Mouse (Mus musculus): Measurements from ENCODE around the gene Egfr. TPM values are rescaled to one million over a fixed set of nuclear protein-coding genes. Genes with fewer than 3 reads are reported as not detected.

Gene Egfr
- total RNA-seq, 2 experiments from 2014 or later = 7.8 to 8.2 TPM

DNA sequence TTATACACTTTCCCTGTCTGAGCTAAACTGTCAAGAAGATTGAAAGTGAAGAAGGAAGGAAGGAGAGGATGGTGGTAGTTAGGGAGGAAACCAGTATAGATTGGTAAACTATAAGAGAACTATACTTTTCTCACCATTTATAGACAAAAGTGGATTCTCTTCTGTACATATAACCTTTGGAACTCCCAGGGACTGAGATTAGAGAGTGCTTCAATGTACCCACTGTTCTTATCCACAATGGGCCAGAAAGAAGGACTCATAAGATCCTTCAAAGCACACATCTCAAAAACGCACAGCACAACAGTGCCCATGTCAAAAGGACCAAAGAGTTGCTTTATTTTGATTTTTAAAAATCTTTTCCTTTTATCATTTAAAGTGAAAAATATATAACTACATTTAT lies 148.2 kb downstream of the Egfr start:
- DNase-seq = no peak

DNA sequence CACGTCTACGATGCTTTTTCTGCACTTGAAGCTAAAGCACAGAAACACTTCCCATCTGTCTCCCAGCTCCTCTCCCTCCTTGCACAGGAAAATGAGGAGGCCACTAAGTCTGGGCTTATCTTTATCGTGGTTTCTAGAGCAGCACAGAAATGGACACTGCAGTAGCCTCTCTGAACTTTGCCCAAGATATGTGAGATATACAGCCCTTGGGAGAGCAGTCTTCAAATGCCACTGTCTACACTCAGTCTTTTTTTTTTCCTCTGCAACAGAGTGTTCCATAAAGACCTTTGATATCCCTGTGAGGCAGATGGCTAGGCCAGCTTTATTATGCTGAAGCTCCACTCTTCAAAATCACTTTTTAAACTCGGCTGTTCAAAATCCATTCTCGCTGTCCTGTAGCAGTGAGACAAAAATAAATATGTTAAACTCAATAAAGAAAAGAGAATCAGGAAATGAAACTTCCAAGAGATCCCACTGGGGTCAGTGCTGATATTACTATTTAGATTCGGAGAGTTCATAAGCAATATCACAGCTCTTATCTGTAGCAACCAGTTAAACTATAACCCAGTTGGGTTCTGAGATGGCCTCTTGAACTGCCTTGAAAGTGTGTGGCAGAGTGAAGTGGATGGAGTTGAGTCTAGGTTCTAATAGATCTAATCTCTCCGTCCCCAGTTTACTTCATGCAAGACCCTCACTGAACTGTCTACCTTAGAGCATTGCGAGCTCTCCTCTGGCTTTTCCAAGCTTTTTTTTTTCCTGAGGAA lies 148.8 kb downstream of the Egfr start:
- no peak for DNase-seq

DNA sequence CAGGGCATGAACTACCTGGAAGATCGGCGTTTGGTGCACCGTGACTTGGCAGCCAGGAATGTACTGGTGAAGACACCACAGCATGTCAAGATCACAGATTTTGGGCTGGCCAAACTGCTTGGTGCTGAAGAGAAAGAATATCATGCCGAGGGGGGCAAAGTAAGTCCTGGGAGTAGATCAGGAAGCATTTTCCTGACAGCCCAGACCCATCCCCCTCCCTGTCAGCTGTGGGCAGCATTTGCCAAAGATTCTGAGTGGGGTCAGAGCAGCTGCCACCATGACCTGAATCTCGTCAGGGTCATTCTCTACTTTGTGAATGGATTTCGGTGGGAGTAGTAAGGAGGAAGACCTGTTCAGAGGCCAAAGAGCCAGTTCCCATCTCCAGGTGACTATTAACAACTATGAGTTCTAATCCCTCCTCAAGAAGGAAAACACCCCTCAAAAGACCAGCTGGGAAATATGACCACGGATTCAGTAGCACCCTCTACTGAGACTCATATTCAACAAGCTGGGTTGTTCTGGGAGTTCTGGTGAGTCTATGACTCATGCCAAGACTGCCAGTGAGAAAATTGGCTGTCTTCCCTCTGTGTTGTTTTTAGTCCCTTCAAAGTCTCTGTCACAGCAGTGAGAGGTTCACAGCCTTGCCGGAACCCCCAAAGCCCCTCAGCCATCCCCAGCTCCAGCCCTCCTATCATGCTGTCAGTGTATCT lies 152.5 kb downstream of the Egfr start:
- peak; percentile 37 to 46 for DNase-seq

DNA sequence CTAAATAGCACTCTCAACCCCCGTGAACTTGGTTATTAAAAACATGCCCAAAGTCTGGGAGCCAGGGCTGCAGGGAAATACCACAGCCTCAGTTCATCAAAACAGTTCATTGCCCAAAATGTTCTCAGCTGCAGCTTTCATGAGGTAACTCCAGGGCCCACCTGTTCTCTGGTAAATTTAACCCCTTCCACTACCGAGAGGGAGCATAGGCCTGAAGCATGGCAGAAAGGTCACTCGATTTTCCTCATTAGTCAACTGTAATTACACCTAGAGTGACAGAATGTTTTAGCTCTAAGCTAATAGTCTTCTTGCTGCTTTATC lies 153.0 kb downstream of the Egfr start:
- no peak for DNase-seq

DNA sequence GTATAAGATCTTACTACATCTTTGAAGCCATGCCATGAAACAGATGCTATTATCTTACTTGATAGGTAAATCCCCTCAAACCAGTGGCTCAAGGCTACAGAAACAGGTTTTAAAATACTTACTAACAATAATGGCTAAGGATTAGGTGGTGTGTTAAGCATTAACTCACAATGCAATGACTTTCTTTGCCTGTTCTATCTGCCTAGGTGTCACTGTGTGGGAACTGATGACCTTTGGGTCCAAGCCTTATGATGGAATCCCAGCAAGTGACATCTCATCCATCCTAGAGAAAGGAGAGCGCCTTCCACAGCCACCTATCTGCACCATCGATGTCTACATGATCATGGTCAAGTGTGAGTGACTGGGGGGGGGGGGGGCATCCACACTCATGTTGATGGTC lies 154.5 kb downstream of the Egfr start:
- DNase-seq = no peak

DNA sequence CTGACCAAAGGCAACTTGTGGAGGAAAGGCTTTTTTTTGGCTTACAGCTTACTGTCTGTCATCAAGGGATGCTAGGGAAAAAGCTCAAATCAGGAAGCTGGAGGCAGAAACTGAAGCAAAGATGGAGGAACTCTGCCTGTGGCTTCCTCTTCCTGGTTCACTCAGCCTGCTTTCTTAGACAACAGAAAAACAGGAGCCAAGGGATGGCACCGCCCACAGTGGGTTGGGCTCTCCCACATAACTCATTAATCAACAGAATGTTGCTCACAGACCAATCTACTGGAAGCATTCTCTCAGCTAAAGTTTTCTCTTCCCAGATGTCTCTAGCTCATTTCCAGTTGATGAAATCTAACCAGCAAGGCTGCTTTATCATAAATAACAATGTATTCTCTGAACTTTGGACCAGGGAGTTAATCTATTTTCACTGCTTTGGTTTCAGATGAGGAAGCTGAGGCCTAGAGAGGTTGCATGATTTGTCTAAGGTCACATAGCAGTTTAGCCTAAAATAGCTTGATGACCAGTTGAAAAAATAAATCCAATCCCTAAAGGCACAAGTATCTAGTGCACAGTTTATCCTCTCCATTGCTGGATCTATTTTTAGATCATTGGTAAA lies 155.6 kb downstream of the Egfr start:
- DNase-seq = no peak

DNA sequence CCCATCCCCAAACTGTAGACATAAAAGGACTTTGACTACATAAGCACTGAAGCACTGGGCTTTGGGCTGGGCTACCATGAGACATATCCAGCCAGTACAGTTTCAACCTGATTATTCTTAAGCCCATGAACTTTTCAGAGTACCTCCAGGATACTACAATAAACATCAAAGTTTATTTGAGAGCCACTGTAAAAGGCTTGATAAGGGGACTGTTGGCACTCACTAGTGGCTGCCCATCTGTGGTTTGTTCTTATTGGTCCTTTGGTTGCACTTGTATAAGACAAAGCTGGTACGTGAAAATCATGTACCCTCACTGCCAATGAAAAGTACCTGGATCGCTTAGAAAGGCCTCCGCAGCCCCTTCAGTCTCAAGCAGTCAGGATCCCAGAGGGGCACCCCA lies 162.8 kb downstream of the Egfr start:
- DNase-seq = no peak

DNA sequence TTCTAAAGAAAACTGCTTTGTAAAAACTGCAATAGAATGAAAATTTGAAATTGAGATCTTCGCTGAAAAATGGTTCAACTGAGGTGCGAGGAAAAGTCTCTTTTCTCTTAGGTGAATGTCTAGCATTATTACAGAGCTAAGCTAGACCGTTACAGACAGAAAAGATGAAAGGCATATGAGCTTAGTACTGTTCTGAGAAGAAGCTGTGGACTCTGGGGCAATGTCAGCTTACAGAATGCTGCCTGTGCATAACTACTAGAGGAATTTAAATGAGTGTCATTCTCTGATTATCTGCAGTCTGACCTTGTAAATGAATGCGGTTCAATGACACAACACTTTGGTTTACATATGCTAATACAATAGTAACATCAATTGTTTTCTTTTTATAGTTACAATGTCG lies 163.8 kb downstream of the Egfr start:
- no peak for DNase-seq

DNA sequence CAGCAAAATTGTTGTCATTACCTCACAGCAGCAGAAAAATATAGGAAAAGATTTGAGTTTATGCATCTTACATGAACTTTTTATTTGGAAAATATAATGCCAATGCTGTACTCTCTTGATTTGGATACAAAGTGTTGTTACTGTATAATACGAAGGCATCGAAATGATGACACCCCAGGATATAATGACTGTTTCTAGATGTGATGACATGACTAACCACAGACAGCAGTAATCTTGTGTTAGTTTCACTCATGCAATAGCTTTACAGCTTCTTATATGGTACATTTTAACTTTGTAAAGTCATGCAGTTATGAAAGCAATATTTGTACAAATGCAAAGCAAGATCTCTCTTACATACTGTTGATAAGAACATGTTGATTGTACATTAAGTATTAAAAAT lies 165.5 kb downstream of the Egfr start:
- DNase-seq = no peak

DNA sequence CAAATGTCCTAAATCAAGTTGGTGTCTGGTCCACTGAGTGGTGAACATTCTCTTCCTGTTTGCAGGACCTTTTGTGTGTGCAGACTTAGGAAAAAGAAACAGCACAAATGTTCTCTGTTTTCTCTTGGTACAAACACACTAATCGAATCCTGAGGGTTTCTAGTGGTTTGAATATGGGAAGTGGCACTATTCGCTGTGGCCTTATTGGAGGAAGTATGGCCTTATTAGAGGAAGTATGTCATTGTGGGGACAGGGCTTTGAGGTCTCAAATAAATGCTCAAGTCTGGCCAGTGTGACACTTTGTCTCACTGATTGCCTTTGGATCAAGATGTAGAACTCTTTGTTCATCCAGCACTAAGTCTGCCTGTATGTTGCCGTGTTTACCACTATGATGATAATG lies 180.2 kb downstream of the Egfr start:
- no peak for DNase-seq

DNA sequence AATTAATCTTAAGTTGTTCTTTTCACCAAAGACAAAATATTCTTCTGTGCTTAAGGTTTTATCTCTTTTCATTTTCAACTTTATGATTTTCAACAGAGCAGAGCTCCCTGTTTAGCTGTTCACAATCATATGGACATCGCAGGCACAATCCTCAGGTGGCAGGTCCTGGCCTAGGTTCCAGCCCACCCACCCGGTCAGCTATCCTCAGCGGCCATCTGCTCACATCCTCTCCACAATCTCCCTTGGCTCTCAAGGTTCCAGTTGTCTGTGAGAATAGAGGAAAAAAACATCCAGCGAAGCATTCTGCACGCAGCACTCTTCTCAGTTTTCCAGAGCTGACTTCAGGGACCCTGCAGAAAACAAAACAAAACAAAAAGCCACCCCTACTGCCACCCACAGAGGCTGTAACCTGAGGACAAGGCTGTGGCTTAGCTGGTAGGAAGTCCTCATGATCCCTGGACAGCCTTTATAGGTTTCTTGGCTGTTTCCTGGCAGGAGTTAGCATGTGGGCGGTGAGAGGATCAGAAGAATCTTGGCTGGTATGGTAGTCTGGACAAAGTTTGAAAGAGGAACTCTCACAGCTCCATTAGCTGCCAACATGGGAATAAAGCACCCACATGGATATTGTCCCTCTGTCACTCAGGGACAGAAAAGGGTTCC lies 183.7 kb downstream of the Egfr start:
- DNase-seq = peak in 1 of 2 experiments; percentile 51

DNA sequence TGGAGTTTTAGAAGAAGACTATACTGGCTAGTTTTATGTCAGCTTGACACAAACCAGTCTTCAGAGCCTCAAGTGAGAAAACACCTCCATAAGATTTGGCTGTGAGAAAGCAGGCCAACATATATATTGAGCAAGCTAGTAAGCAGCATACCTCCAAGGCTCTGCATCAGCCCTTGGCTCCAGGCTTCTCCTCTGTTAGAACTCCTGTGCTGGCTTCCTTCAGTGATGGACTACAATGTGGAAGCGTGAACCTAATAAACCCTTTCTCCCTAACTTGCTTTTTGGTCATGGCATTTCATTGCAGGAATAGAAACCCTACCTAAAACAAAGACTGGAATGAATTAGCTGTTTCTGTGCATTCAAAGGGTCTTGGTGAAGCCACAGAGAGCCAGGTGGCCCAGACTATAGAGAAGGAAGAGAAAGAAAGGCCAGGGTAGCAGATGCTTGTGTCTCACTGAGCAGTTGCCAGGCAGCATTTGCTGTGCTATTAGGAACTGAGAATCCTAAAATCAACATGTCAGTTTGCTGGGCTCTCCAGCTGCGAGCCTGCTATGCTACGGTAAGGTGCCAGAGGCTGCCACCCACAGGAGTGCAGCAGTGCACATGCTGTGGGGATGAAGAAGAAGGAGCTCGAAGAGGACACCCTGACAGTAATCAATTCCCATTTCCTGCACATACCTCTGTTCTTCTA lies 189.2 kb downstream of the Egfr start:
- no peak for DNase-seq

DNA sequence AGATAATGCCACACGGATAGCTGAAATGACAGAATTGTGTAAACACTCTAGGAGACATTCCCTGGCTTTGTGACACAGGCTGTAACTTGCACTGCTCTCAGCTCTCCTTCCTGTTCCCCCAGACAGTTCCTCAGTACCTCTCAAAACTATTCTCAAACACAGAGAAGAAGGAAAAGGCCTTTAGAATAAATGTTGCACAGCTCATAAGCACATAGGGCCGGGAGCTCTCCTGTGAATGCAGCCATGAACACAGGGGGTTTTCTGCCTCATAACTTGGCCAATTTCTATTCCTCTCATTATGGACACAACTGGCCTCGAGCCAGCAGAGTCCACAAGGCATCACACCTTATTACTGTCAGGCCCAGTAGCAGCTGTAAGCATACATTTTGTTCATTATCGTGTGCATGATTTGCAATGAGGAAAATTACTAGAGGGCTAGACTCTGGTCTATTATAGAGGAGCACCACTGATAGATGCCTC lies 190.0 kb downstream of the Egfr start:
- no peak for DNase-seq

DNA sequence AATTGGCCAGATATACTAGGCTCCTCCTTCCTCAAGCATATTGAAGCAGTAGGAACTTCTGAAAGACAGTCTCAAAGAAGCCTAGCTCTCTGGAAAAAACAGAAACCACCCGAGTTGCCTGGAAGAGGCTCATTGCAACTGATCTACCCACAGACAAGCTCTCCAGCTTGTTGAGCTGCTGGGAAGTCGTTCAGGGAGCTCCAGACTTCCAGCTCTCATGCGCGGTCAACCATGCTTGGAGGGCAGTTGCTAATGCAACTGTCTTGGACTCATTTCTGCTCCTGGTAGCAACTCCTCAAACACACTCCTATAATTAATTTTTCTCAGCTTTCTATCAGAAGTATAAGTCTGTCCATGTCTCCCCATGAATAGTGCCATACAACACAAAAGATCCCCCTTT lies 191.0 kb downstream of the Egfr start:
- DNase-seq = no peak

DNA sequence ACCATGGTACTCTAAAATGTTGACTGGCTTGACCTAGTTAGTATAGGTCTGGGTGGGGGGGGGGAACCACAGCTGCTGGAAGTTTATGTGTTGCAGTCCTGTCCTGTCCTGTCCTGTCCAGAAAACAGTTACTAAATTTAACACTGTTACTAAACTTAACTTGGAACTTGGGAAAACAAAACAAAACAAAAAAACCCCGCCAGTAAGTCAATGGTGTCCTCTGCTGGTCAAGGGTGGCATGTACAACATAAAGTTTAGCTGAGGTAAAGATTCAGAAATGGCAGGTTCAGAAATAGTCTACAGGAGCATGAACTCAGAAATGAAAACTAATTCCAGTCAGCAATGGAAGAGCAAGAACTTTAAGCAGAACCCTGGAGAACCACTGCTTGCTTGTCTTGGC lies 196.8 kb downstream of the Egfr start:
- DNase-seq = peak; percentile 56 to 83

DNA sequence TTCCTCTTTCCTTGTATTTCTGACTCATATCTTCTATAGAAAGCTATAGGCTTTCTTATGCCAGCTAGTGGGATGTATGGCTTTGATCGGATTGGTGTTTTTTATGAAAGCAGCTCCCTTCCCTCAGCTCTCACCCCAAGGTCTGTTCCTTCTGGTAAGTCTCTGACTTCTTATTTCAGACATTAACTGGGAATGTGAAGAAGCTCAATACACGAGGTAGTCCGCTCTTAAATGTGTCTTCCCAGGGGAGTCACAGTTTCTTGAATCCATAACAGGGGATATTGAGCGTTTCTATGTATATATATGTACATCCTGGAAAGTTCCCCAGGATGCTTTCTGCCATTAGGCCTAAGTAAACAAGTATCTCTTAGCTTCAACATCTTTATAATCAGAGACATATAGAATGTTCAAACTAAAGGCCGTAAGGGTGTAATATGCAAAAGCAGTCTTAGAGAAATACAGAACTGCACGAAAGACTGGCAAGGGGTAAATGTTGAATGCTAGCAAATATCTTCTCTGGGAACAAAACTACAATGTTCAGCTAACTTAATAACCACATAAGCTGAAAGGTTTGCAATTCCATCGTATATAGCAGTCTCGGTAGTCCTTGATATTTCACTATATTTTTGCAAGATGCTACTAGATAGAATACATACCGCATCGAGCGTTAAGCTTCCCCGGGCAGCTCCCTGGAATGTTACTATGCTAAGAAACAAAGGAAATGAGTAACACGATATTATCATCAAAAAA lies 198.4 kb downstream of the Egfr start:
- DNase-seq = no peak

DNA sequence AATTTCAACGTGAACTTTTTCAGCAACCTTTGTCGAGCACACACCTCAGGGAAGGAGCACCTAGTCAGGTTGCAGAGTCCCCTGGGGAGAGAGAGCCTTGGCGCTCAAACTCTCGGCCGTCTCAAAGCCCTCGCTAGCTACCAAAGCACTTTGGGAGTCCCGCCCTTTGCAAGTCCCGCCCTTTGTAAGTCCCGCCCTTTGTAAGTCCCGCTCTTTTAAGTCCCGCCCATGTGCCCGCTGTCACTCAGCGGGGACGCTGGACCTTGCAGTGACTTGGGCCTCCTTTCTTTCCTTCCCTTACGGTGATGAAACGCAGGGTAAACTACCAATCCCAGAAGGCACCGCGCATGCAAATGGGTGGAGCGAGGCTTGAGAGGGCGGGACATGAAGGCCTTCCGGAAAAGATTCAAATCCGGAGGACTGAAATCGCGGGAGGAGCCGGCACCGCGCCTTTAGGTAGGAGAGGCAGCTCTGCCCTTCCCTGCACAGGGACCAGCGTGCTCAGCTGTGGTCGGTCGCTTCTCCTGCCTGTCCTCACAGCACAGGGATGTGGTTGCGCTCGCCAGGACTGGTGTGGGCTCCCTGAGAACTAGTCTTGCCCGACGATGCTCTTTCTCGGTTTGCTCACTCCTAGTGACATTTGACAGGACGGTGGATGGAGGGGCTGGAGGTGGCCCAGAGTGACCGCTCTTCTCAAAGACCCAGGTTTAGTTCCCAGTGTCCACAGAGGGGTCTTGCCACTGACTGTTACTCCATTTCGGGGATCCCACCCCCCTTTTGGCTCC lies 199.2 kb downstream of the Egfr start, which contains the start of gene Fbxo48:
Fbxo48 (plus strand) TSS at position 400 of the 785 bp plus-strand sequence.
- peak; percentile 98 to 99 for DNase-seq

DNA sequence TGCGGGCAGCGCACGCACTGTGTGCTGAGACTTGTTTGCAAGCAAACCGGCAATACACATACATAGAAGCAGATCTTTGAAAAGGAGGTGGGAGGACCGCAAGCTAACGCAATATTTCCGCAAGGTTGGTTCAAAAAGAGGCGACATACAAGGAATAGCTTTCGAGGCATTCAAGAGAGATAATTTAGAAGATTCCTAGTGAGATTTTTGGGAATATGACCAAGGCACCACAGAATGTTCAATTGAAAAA lies 199.7 kb downstream of the Egfr start:
- no peak for DNase-seq

DNA sequence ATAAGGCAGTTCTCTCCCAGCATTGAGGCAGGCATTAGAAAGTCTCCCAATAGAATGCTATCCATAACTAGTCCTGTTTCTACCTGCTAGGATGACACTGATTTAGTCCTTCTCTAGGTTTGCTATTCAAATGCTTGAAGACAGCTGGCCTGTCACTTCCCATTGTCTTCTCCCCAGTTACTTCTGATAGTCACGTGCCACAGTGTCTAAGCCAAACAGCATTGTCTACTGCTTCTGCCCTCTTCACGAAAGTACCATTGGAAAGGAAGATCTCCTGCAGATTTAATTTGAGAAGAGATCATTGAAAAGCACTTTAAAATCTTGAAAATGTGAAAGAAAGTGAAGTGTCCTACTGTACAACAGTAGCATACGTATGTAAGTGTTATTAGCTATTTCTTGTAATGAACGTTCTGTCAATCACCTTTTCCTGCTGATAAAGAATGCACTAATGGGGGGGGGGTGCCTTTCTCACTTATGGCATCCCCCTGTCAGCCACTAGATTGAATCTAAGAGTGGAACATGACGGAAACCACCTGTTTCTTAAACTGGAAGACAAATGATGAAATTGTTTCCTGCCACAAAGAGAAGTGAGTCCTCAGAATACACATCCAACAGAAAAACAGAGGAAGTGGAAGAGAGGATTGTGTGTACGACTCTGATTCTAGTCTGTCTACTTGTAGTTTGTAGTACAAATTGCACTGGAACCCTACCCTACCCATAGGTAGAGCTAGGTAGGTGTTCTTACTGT lies 204.3 kb downstream of the Egfr start:
- DNase-seq = no peak

DNA sequence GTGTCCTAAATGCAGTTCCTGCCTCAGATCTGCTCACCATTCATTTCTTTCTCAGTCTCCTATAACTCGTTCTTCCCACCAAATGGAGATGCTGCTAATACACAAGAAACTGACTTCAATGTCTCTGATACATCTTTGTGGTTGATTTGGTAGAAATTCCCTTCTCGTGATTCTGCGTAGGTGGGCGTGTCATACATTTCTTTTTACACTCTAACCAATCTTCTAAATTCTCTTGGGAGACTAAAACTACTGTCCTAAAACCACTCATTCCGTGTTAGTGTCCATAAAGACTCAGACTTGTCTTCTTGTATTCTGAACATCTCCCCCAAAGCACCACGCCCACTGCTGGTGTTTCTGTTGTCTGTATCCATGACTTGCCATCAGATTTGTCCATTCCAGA lies 205.0 kb downstream of the Egfr start:
- no peak for DNase-seq

Data from heart, adult 18-20 months (tissue).